Mouse (Mus musculus) embryonic facial prominence, embryonic 13.5 days (tissue): ENCODE data around the gene Klk15. TPM values are rescaled to one million over a fixed set of nuclear protein-coding genes. Genes with fewer than 3 reads are reported as not detected.

Source experiments
- polyA plus RNA-seq: library from polyadenylated mRNA; unstranded; fragments of >200 nt; fragmentation: Nextera tagmentation; extraction: Ambion mirVana; gene quantifications from 2 replicates; pipeline ENCODE4 v1.2.1, GENCODE M21; 2015

Gene Klk15
- polyA plus RNA-seq, 1 experiment from 2014 or later, result not detected

Other genes starting within 250 kb of the Klk15 start
- not detected in 2 replicates for gene Klk14, start 243.3 kb upstream of the Klk15 start, polyA plus RNA-seq
- 1.6 and 2.2 TPM in 2 replicates for gene Klk13, start 221.2 kb upstream of the Klk15 start, polyA plus RNA-seq
- 0.25 TPM in 1 of 2 replicates, not detected in the other for gene Klk12, start 164.8 kb upstream of the Klk15 start, polyA plus RNA-seq
- 1.3 and 3.0 TPM in 2 replicates for gene Klk11, start 159.1 kb upstream of the Klk15 start, polyA plus RNA-seq
- 3.0 and 3.6 TPM in 2 replicates for gene Klk10, start 152.7 kb upstream of the Klk15 start, polyA plus RNA-seq
- 0.46 and 0.83 TPM in 2 replicates for gene Klk9, start 141.8 kb upstream of the Klk15 start, polyA plus RNA-seq
- 23.9 and 25.1 TPM in 2 replicates for gene Klk8, start 136.2 kb upstream of the Klk15 start, polyA plus RNA-seq
- gene Klk7, start 122.4 kb upstream of the Klk15 start, polyA plus RNA-seq, result 0.35 TPM in 1 of 2 replicates, not detected in the other
- gene Klk6, start 109.2 kb upstream of the Klk15 start, polyA plus RNA-seq, result not detected in 2 replicates
- 1.1 TPM in 1 of 2 replicates, not detected in the other for gene Klk5, start 91.8 kb upstream of the Klk15 start, polyA plus RNA-seq
- gene Klk4, start 52.6 kb upstream of the Klk15 start, polyA plus RNA-seq, result 0.44 TPM in 1 of 2 replicates, not detected in the other
- not detected in 2 replicates for gene Klk1b8, start 16.9 kb downstream of the Klk15 start, polyA plus RNA-seq
- gene Klk1b1, start 33.0 kb downstream of the Klk15 start, polyA plus RNA-seq, result not detected in 2 replicates
- gene Klk1b9, start 42.3 kb downstream of the Klk15 start, polyA plus RNA-seq, result not detected in 2 replicates
- gene Klk1b11, start 62.1 kb downstream of the Klk15 start, polyA plus RNA-seq, result not detected in 2 replicates
- not detected in 2 replicates for gene Klk1b26, start 78.4 kb downstream of the Klk15 start, polyA plus RNA-seq
- gene Klk1b27, start 118.5 kb downstream of the Klk15 start, polyA plus RNA-seq, result not detected in 2 replicates
- gene Klk1b21, start 168.6 kb downstream of the Klk15 start, polyA plus RNA-seq, result not detected in 2 replicates
- not detected in 2 replicates for gene Klk1b22, start 178.9 kb downstream of the Klk15 start, polyA plus RNA-seq
- gene Klk1b16, start 203.0 kb downstream of the Klk15 start, polyA plus RNA-seq, result not detected in 2 replicates